Mouse (Mus musculus): Measurements from ENCODE around the gene Lrrc41. TPM values are rescaled to one million over a fixed set of nuclear protein-coding genes. Genes with fewer than 3 reads are reported as not detected.

The Lrrc41 gene
- total RNA-seq (2021), result 10 to 100 TPM; 45.0 to 46.0 TPM
- long read RNA-seq, experiment 1, transcript Lrrc41-201 (10 exons, 3,065 nt), result major isoform, 39 of 56 reads
- long read RNA-seq, experiment 1, partial matches to known transcripts, result 8 of 56 reads
- long read RNA-seq, experiment 1, other reads (novel, unspliced or antisense), result 9 of 56 reads
- long read RNA-seq, experiment 2, transcript Lrrc41-201 (10 exons, 3,065 nt), result major isoform, 54 of 71 reads
- long read RNA-seq, experiment 2, partial matches to known transcripts, result 11 of 71 reads
- long read RNA-seq, experiment 2, other reads (novel, unspliced or antisense), result 6 of 71 reads

DNA sequence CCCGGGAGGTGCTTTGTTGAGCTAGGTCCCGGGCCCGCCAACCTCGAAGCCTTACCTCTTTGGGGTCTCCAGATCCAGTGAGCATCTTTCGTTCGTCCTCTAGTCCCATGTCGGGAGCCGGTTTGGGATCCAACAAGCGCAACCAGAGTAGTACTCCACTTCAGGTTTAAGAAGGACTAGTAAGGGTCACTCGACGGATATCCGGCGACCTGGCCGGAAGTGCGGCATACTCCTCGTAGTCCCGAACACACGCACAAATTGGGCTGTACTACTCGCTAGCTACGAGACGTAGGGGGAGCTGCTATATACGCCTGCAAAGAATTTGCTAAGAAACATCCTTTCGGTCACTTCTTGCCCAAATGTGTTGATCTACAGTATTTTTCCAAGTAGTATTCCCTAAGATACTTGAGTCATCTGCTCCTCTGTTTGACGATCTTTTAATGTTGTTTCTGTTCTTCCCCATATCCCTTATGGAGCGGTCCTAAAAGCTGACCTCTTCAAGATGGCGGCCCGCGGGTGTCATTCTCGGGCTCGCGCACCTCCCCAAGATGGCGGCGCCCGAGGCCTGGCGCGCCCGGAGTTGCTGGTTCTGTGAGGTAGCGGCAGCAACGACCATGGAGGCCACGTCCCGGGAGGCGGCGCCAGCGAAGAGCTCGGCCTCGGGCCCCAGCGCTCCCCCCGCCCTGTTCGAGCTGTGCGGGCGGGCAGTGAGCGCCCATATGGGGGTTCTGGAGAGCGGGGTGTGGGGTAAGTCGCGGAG, at the start of gene Lrrc41, which contains the start of gene Uqcrh:
Lrrc41 (plus strand) TSS at position 409 of the 760 bp plus-strand sequence.
Uqcrh (minus strand) TSS at position 211 of the 760 bp plus-strand sequence.
- peak; percentile 97 for DNase-seq (ENCODE audit: low spot score in 2 of 2)
- intact Hi-C loops (cut with DNase I), result no loop called here

DNA sequence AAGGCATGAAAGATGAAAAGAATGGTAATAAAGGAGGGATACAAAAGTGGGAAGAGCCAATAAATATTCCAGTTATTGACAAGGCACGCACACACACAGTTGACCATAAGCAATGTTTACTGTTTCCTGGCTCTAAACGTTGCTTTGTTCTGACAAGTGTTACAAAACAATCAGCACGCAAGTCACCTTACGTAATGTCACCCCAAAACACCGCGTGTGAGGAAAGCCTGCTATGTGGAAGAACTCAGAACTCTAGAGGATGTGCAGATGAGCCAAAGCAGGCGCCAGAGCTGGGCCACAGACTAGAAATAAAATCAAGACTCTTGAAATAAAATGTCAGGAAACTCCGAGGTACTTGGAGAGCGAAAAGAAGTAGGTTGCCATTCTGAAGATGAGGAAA, 42.2 kb upstream of the Lrrc41 start:
- DNase-seq (ENCODE audit: low spot score in 2 of 2), result no peak
- intact Hi-C loops (cut with DNase I), result no loop called here

- peak; percentile 42 to 54 for DNase-seq (ENCODE audit: low spot score in 2 of 2)
- intact Hi-C loops (cut with DNase I), result no loop called here
These were observed 41.7 kb upstream of the Lrrc41 start for GRCm38 (mm10) chr4:116033374-116033773.

DNA sequence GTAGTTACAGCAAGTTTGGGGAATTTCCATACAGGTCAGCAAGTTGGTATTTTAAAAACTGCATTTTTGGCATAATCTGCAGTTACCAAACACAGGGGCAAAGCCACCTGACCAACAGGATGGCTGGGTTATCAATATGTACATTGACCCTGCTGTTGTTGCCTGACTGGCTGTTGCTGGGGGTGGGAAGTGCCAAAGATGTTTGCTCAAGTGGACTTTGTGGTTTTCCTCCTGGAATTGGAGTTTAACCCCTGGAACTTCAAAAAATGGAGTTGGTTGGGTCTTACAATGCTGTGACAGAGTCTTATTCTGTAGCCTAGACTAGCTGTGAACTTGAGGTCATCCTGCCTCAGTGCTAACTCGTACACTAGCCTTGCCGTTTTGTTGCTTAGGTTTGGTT, 34.6 kb upstream of the Lrrc41 start:
- intact Hi-C loops (cut with DNase I), result no loop called here

GRCm38 (mm10) chr4:116042186-116042585, 32.9 kb upstream of the Lrrc41 start:
- intact Hi-C loops (cut with DNase I), result no loop called here
- DNase-seq (ENCODE audit: low spot score in 2 of 2), result no peak

More for the DNA sequence above, 34.6 kb upstream of the Lrrc41 start:
- DNase-seq (ENCODE audit: low spot score in 2 of 2), result no peak

- DNase-seq (ENCODE audit: low spot score in 2 of 2), result no peak
- intact Hi-C loops (cut with DNase I), result no loop called here
These were observed 28.5 kb upstream of the Lrrc41 start for GRCm38 (mm10) chr4:116046604-116047003.

- no peak for DNase-seq (ENCODE audit: low spot score in 2 of 2)
- intact Hi-C loops (cut with DNase I), result no loop called here
These were observed 27.4 kb upstream of the Lrrc41 start for GRCm38 (mm10) chr4:116047681-116048080.

DNA sequence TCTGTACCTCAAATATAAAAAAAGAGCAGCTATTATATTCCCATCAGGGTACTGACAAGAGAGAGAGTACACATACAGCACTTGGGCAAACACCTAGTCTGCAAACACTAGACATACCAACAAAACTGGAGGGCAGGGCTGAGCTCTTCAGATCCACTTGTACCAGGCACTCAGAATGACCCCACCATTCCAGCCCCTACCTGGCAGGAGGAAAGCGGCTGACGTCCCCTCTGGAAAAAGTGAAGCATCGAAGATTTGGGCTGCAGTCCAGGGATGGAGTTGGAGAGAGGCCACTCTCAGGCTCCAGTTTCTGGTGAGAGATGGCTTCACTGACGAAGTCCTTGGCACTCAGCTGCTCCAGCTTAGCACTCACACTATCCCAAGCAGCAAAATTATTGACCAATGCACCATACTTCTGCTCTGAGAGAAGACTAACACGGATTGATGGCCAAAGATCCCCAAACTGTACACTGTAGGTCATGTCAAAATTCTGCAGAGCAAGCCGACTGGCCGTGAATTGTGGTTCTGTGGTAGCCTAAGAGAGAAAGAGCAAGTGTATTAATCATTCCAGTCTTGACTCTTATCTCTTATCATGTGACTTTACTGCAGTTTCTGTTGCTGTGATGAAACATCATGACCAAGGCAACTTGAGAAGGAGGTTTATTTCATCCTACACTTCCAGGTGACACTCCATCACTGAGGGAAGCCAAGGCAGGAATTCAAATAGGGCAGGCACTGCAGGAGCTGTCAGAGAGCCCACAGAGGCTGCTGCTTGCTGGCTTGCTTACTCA, 26.7 kb upstream of the Lrrc41 start:
- intact Hi-C loops (cut with DNase I), result no loop called here
- no peak for DNase-seq (ENCODE audit: low spot score in 2 of 2)

DNA sequence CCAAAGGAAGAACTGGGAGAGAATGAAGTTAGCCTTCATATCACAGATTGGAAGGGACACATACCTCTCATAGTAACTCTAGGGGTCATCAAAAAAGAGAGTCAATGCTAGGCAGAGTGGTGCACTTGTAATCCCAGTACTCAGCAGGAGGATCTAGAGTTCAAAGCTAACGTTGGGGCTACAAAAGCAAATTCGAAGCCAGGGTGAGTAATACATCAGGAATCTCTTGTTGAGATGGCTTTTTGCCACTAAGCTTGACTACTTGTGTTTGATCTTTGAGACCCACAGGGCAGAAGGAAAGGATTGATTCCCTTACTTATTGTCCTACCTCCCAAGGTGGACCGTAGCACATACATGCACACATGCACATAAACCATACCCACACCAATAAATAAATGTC, 25.9 kb upstream of the Lrrc41 start:
- no peak for DNase-seq (ENCODE audit: low spot score in 2 of 2)
- intact Hi-C loops (cut with DNase I), result no loop called here

- intact Hi-C loops (cut with DNase I), result no loop called here
- DNase-seq (ENCODE audit: low spot score in 2 of 2), result no peak
These were observed 22.4 kb upstream of the Lrrc41 start for GRCm38 (mm10) chr4:116052526-116053293.

GRCm38 (mm10) chr4:116053399-116053961, 21.6 kb upstream of the Lrrc41 start, which contains the start of gene Nsun4:
Gene Nsun4 (minus strand): TSS chr4:116053876.
- peak; percentile 88 to 90 for DNase-seq (ENCODE audit: low spot score in 2 of 2)
- intact Hi-C loops (cut with DNase I), result no loop called here

- intact Hi-C loops (cut with DNase I), result no loop called here
- no peak for DNase-seq (ENCODE audit: low spot score in 2 of 2)
These were observed 17.5 kb upstream of the Lrrc41 start for GRCm38 (mm10) chr4:116057559-116057958.

DNA sequence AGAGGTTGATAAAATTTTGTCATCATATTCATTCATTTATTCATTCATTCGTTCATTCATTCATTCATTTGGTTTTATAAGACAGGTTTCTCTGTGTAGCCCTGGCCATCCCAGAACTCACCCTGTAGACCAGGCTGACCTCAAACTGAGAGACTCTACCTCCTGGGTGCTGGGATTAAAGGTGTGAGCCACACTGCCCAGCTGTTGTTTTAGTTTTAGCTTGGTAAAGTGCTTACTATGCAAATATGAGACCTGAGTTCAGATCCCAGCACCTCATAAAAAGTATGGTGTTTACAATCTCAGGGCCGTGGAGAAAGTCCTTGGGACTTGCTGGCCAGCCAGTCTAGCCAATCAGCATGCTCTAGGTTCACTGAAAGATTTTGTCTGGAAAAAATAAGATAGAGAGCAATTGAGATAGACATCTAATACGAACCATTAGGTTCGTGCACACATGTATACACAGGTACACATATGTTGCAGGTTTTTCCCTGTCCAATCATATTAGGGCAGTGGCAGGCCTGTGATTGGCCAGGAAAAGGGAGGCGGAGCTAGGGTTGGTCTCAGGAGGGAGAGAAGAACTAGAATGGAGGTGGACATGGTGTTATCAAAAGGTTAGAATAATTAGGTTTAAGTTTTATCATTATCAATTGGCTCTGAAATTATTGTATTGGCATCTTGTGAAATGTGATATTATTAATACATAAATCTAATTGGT, 15.9 kb upstream of the Lrrc41 start:
- intact Hi-C loops (cut with DNase I), result no loop called here
- no peak for DNase-seq (ENCODE audit: low spot score in 2 of 2)

- DNase-seq (ENCODE audit: low spot score in 2 of 2), result no peak
- intact Hi-C loops (cut with DNase I), result no loop called here
These were observed 11.2 kb upstream of the Lrrc41 start for GRCm38 (mm10) chr4:116063855-116064254.

GRCm38 (mm10) chr4:116070116-116070515, 5.0 kb upstream of the Lrrc41 start:
- DNase-seq (ENCODE audit: low spot score in 2 of 2), result no peak
- intact Hi-C loops (cut with DNase I), result no loop called here

GRCm38 (mm10) chr4:116073146-116073545, 1.9 kb upstream of the Lrrc41 start:
- intact Hi-C loops (cut with DNase I), result no loop called here
- DNase-seq (ENCODE audit: low spot score in 2 of 2), result no peak

GRCm38 (mm10) chr4:116074145-116074675, 859 bp upstream of the Lrrc41 start:
- DNase-seq (ENCODE audit: low spot score in 2 of 2), result no peak
- intact Hi-C loops (cut with DNase I), result no loop called here

Data from left cerebral cortex, postnatal 14 days (tissue).